Mouse (Mus musculus) MEL (cell line): ENCODE results near the gene Cdh5. TPM values are rescaled to one million over a fixed set of nuclear protein-coding genes. Genes with fewer than 3 reads are reported as not detected.

Experiments
- DNase-seq: peaks from one replicate; pipeline ENCODE4 v3.0.0; 2011; ENCODE audit warnings: low read depth, low spot score
- H3K27ac ChIP-seq: 2 replicates; pipeline ENCODE4 v1.5.1; 2012; ENCODE audit warnings: low read depth, mild to moderate bottlenecking, control low read depth, low read length, moderate library complexity; ENCODE audit not compliant: control insufficient read depth
- H3K27me3 ChIP-seq, 2 experiments: fragments of 150-350 bp in 1 of 2; sonication (generic) in 1 of 2; 2 replicates each; pipeline ENCODE4 v1.6.1; 2012; ENCODE audit warnings: low read length in 2 of 2, mild to moderate bottlenecking in 2 of 2, improper control_type of control experiment in 1 of 2, moderate library complexity in 1 of 2; ENCODE audit not compliant: insufficient read depth in 2 of 2, control insufficient read depth in 1 of 2
- H3K36me3 ChIP-seq, 2 experiments: 2 replicates each; pipeline ENCODE4 v1.6.1; 2012 to 2014; ENCODE audit warnings: low read length in 2 of 2, improper control_type of control experiment in 1 of 2, inconsistent platforms in 1 of 2, mild to moderate bottlenecking in 1 of 2; ENCODE audit not compliant: insufficient read depth in 2 of 2, control insufficient read depth in 1 of 2
- H3K4me1 ChIP-seq, 2 experiments: fragments of 150-350 bp in 1 of 2; sonication (generic) in 1 of 2; 2 replicates each; pipeline ENCODE4 v1.6.1; 2012; ENCODE audit warnings: low read length in 2 of 2, improper control_type of control experiment in 1 of 2, mild to moderate bottlenecking in 1 of 2; ENCODE audit not compliant: insufficient read depth in 2 of 2, control insufficient read depth in 1 of 2
- H3K4me3 ChIP-seq, 2 experiments: fragments of 150-350 bp in 1 of 2; sonication (generic) in 1 of 2; 2 replicates each; pipeline ENCODE4 v1.5.1; 2012; ENCODE audit warnings: low read depth in 2 of 2, low read length in 2 of 2, mild to moderate bottlenecking in 2 of 2, moderate library complexity in 2 of 2, control low read depth in 1 of 2, improper control_type of control experiment in 1 of 2; ENCODE audit not compliant: control insufficient read depth in 1 of 2, insufficient read depth in 1 of 2
- H3K79me2 ChIP-seq: 2 replicates; pipeline ENCODE4 v1.6.1; 2012; ENCODE audit warnings: mild to moderate bottlenecking, low read length, moderate library complexity; ENCODE audit not compliant: control insufficient read depth, poor library complexity, insufficient read depth
- H3K9ac ChIP-seq: 2 replicates; pipeline ENCODE4 v1.6.1; 2012; ENCODE audit warnings: low read depth, mild to moderate bottlenecking, control low read depth, low read length, moderate library complexity; ENCODE audit not compliant: control insufficient read depth, poor library complexity, severe bottlenecking
- H3K9me3 ChIP-seq: fragments of 150-350 bp; sonication (generic); replicated peaks from 2 replicates; pipeline ENCODE4 v1.6.1; 2012; ENCODE audit warnings: mild to moderate bottlenecking, low read length, improper control_type of control experiment, moderate library complexity; ENCODE audit not compliant: insufficient read depth
- CHD1 ChIP-seq: IDR thresholded peaks from 2 replicates; pipeline ENCODE4 v1.6.1; 2012; ENCODE audit warnings: low read depth, mild to moderate bottlenecking, inconsistent platforms, low read length, improper control_type of control experiment
- CTCF ChIP-seq, 3 experiments: IDR thresholded peaks in 2 of 3; conservative IDR thresholded peaks in 1 of 3; 2 replicates each; pipeline ENCODE4 v1.5.1; 2011 to 2012; ENCODE audit warnings: low read length in 3 of 3, low read depth in 2 of 3, mild to moderate bottlenecking in 2 of 3, improper control_type of control experiment in 1 of 3, inconsistent platforms in 1 of 3, mixed read lengths in 1 of 3, moderate library complexity in 1 of 3; ENCODE audit not compliant: control insufficient read depth in 1 of 3, insufficient read depth in 1 of 3, poor library complexity in 1 of 3, severe bottlenecking in 1 of 3
- E2F4 ChIP-seq: IDR thresholded peaks from 2 replicates; pipeline ENCODE4 v1.6.1; 2011; ENCODE audit warnings: low read depth, low read length, improper control_type of control experiment, borderline replicate concordance
- ELF1 ChIP-seq: IDR thresholded peaks from 2 replicates; pipeline ENCODE4 v1.6.1; 2014; ENCODE audit warnings: low read depth, mild to moderate bottlenecking, inconsistent platforms, low read length, improper control_type of control experiment, moderate library complexity
- EP300 ChIP-seq, 2 experiments: IDR thresholded peaks; 2 replicates each; pipeline ENCODE4 v1.6.1; 2011; ENCODE audit warnings: improper control_type of control experiment in 2 of 2, low read length in 2 of 2, low read depth in 1 of 2, mild to moderate bottlenecking in 1 of 2
- ETS1 ChIP-seq: IDR thresholded peaks from 2 replicates; pipeline ENCODE4 v1.6.1; 2012; ENCODE audit warnings: low read depth, mild to moderate bottlenecking, inconsistent platforms, low read length, improper control_type of control experiment, moderate library complexity
- GATA1 ChIP-seq: IDR thresholded peaks from 2 replicates; pipeline ENCODE4 v1.6.1; 2011; ENCODE audit warnings: low read depth, low read length, improper control_type of control experiment
- MXI1 ChIP-seq: IDR thresholded peaks from 2 replicates; pipeline ENCODE4 v1.6.1; 2011; ENCODE audit warnings: mild to moderate bottlenecking, low read depth, low read length, improper control_type of control experiment
- MYC ChIP-seq: IDR thresholded peaks from 2 replicates; pipeline ENCODE4 v1.6.1; 2011; ENCODE audit warnings: low read depth, mild to moderate bottlenecking, low read length, improper control_type of control experiment, moderate library complexity
- NELFE ChIP-seq: IDR thresholded peaks from 2 replicates; pipeline ENCODE4 v1.6.1; 2011; ENCODE audit warnings: low read depth, low read length, improper control_type of control experiment
- POLR2A ChIP-seq, 2 experiments: IDR thresholded peaks; 2 replicates each; pipeline ENCODE4 v1.6.1; 2011 to 2012; ENCODE audit warnings: low read length in 2 of 2, mild to moderate bottlenecking in 2 of 2, control low read depth in 1 of 2, improper control_type of control experiment in 1 of 2, low read depth in 1 of 2, moderate library complexity in 1 of 2; ENCODE audit not compliant: control insufficient read depth in 1 of 2, insufficient read depth in 1 of 2, poor library complexity in 1 of 2
- POLR2AphosphoS5 ChIP-seq: IDR thresholded peaks from 2 replicates; pipeline ENCODE4 v1.6.1; 2012; ENCODE audit warnings: low read depth, borderline replicate concordance, mild to moderate bottlenecking, inconsistent platforms, low read length, moderate library complexity, mixed read lengths
- RCOR1 ChIP-seq: IDR thresholded peaks from 2 replicates; pipeline ENCODE4 v1.6.1; 2012; ENCODE audit warnings: low read depth, mild to moderate bottlenecking, inconsistent platforms, low read length, improper control_type of control experiment
- SIN3A ChIP-seq: IDR thresholded peaks from 2 replicates; pipeline ENCODE4 v1.6.1; 2012; ENCODE audit warnings: low read length, improper control_type of control experiment, inconsistent platforms
- TAL1 ChIP-seq: IDR thresholded peaks from 2 replicates; pipeline ENCODE4 v1.6.1; 2012; ENCODE audit warnings: mild to moderate bottlenecking, inconsistent platforms, low read length, moderate library complexity, mixed read lengths
- UBTF ChIP-seq: IDR thresholded peaks from 2 replicates; pipeline ENCODE4 v1.6.1; 2012; ENCODE audit warnings: low read depth, mild to moderate bottlenecking, inconsistent platforms, low read length, improper control_type of control experiment, moderate library complexity, borderline replicate concordance; ENCODE audit not compliant: insufficient read depth
- USF1 ChIP-seq: IDR thresholded peaks from 2 replicates; pipeline ENCODE4 v1.6.1; 2014; ENCODE audit warnings: low read depth, mild to moderate bottlenecking, inconsistent platforms, low read length, improper control_type of control experiment, moderate library complexity
- USF2 ChIP-seq, 2 experiments: IDR thresholded peaks; 2 replicates each; pipeline ENCODE4 v1.6.1; 2011 to 2012; ENCODE audit warnings: improper control_type of control experiment in 2 of 2, low read length in 2 of 2, borderline replicate concordance in 1 of 2, inconsistent platforms in 1 of 2, low read depth in 1 of 2, mild to moderate bottlenecking in 1 of 2; ENCODE audit not compliant: insufficient read depth in 1 of 2
- ZC3H11A ChIP-seq: IDR thresholded peaks from 2 replicates; pipeline ENCODE4 v1.6.1; 2012; ENCODE audit warnings: low read depth, mild to moderate bottlenecking, inconsistent platforms, low read length, improper control_type of control experiment
- ZNF384 ChIP-seq: IDR thresholded peaks from 2 replicates; pipeline ENCODE4 v1.6.1; 2012; ENCODE audit warnings: low read depth, mild to moderate bottlenecking, inconsistent platforms, low read length, improper control_type of control experiment
- polyA plus RNA-seq, 2 experiments: library from polyadenylated mRNA; stranded (reverse) in 1 of 2; unstranded in 1 of 2; fragments of >175 nt in 1 of 2; fragments of >200 nt in 1 of 2; gene quantifications; 2 replicates each; pipeline versions ENCODE4 v1.2.1 to v1.2.4; 2012; ENCODE audit warnings: low replicate concordance in 2 of 2, low read depth in 1 of 2; ENCODE audit not compliant: insufficient read length in 2 of 2, insufficient read depth in 1 of 2, missing spikeins in 1 of 2
- total RNA-seq: library from RNA; depleted of rRNA; stranded (reverse); fragments of 300-350 nt; gene quantifications from 2 replicates; pipeline ENCODE4 v1.2.3, GENCODE M21; 2012

Cdh5 gene
- total and polyA plus RNA-seq, 3 experiments, result not detected

DNA sequence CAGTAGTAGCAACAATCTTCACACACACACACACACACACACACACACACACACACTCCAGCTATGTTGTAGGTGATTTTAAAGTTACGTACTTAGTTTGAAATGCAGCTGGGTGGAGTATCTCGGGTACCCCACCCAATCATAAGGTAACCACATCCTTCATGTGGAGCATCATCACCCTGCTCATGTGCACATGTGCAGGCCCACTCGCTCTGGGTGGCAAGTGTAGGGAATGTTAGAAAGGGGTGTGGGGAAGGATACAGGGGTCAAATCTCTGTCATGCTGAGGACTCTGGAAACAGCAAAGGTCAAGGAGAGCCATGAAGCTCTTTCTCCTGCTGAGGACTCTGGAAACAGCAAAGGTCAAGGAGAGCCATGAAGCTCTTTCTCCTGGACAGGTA is 34.9 kb downstream of the Cdh5 start:
- no peaks in the 10 kb centered on the region for H3K4me1 ChIP-seq
- DNase-seq, result no peak
- H3K4me3 ChIP-seq, result no peak overlapping the region
- no peaks in the 10 kb centered on the region for H3K79me2 ChIP-seq
- no peak overlapping the region for H3K9ac ChIP-seq
- H3K36me3 ChIP-seq, result no peaks in the 10 kb centered on the region
- H3K27me3 ChIP-seq, result no peaks in the 10 kb centered on the region; a peak in 1 of 4 replicates
- H3K9me3 ChIP-seq, result no peaks in the 10 kb centered on the region
- no peak overlapping the region for H3K27ac ChIP-seq
- TF ChIP-seq ETS1 (no peak), POLR2A (IDR thresholded peaks at IDR 0.05; ENCODE audit: control insufficient read depth in 1 of 2, insufficient read depth in 1 of 2, low read depth in 1 of 2, low read length in 2 of 2, poor library complexity in 1 of 2) (no peak), ZC3H11A (no peak), USF2 (IDR thresholded peaks at IDR 0.05; ENCODE audit: borderline replicate concordance in 1 of 2, insufficient read depth in 1 of 2, low read depth in 1 of 2, low read length in 2 of 2) (no peak), USF1 (no peak)
- TF ChIP-seq, all 39 proteins: peak for 0

DNA sequence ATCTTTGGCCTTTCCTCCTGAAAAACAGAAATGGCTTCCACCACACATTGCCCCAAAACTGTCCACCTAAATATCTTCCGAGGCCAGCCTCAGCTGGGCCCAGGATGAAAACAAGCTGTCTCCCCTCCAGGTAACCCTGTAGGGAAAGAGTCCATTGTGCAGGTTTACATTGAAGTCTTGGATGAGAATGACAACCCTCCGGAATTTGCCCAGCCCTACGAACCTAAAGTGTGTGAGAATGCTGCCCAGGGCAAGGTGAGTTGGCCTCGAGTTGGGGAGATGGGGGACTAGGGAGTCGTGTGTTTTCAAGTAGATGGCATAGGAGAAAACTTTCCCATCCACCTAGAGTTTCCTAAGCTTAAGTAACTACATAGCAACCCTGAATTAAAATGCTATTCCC is 36.2 kb downstream of the Cdh5 start:
- TF ChIP-seq TAL1, result no peak
- TF ChIP-seq CHD1, result no peak
- TF ChIP-seq GATA1, result no peak
- TF ChIP-seq EP300 (IDR thresholded peaks at IDR 0.05; ENCODE audit: low read depth in 1 of 2, low read length in 2 of 2), result no peak
- TF ChIP-seq ELF1, result no peak
- no peak for TF ChIP-seq POLR2AphosphoS5
- no peak for TF ChIP-seq MXI1
- TF ChIP-seq E2F4, result no peak
- no peak for TF ChIP-seq ZNF384
- TF ChIP-seq RCOR1, result no peak

DNA sequence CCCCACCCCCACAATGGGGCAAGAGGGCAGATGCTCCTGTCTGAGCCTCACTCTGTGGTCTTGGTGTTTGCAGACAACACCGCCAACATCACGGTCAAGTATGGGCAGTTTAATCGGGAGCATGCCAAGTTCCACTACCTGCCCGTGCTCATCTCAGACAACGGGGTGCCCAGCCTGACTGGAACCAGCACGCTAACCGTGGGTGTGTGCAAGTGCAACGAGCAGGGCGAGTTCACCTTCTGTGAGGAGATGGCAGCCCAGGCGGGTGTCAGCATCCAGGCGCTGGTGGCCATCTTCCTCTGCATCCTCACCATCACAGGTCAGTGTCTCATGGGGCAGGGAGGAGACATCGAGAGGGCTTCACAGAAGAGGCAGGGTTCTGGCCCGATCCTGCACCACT is 39.2 kb downstream of the Cdh5 start:
- no peak for TF ChIP-seq MYC
- TF ChIP-seq SIN3A, result no peak
- TF ChIP-seq UBTF, result no peak
- no peak for TF ChIP-seq CTCF (IDR thresholded peaks at IDR 0.05 in 2 of 3, conservative IDR thresholded peaks at IDR 0.05 in 1 of 3; ENCODE audit: control insufficient read depth in 1 of 3, insufficient read depth in 1 of 3, low read depth in 2 of 3, low read length in 3 of 3, poor library complexity in 1 of 3, severe bottlenecking in 1 of 3)
- no peak for TF ChIP-seq POLR2A (IDR thresholded peaks at IDR 0.05; ENCODE audit: control insufficient read depth in 1 of 2, insufficient read depth in 1 of 2, low read depth in 1 of 2, low read length in 2 of 2, poor library complexity in 1 of 2)
- no peak for TF ChIP-seq NELFE
- no peak for TF ChIP-seq RCOR1
- TF ChIP-seq CHD1, result no peak
- H3K79me2 ChIP-seq, result no peaks in the 10 kb centered on the region
- no peak overlapping the region for H3K4me3 ChIP-seq
- no peak overlapping the region for H3K27ac ChIP-seq
- DNase-seq, result no peak
- H3K9ac ChIP-seq, result no peak overlapping the region
- no peaks in the 10 kb centered on the region for H3K36me3 ChIP-seq
- no peaks in the 10 kb centered on the region for H3K4me1 ChIP-seq
- H3K27me3 ChIP-seq, result no peaks in the 10 kb centered on the region
- H3K9me3 ChIP-seq, result no peaks in the 10 kb centered on the region

More for the DNA sequence above, 36.2 kb downstream of the Cdh5 start:
- H3K4me1 ChIP-seq, result no peaks in the 10 kb centered on the region
- no peaks in the 10 kb centered on the region for H3K9me3 ChIP-seq
- H3K27ac ChIP-seq, result no peak overlapping the region
- no peaks in the 10 kb centered on the region; a peak in 1 of 4 replicates for H3K27me3 ChIP-seq
- no peaks in the 10 kb centered on the region for H3K79me2 ChIP-seq
- no peak for DNase-seq
- no peak overlapping the region for H3K9ac ChIP-seq
- no peaks in the 10 kb centered on the region for H3K36me3 ChIP-seq
- H3K4me3 ChIP-seq, result no peak overlapping the region
